Mouse (Mus musculus) B cell, adult 62 days (primary cell): ENCODE measurements around the gene Sem1. TPM values are rescaled to one million over a fixed set of nuclear protein-coding genes. Genes with fewer than 3 reads are reported as not detected.

Experiments
- total RNA-seq: library from RNA; stranded (reverse); gene quantifications from 4 replicates; pipeline ENCODE4 v1.2.4, GENCODE M21; 2023

Sem1 gene
- total RNA-seq = 80.5 to 94.6 TPM (median 88.4 TPM) in 4 replicates

DNA sequence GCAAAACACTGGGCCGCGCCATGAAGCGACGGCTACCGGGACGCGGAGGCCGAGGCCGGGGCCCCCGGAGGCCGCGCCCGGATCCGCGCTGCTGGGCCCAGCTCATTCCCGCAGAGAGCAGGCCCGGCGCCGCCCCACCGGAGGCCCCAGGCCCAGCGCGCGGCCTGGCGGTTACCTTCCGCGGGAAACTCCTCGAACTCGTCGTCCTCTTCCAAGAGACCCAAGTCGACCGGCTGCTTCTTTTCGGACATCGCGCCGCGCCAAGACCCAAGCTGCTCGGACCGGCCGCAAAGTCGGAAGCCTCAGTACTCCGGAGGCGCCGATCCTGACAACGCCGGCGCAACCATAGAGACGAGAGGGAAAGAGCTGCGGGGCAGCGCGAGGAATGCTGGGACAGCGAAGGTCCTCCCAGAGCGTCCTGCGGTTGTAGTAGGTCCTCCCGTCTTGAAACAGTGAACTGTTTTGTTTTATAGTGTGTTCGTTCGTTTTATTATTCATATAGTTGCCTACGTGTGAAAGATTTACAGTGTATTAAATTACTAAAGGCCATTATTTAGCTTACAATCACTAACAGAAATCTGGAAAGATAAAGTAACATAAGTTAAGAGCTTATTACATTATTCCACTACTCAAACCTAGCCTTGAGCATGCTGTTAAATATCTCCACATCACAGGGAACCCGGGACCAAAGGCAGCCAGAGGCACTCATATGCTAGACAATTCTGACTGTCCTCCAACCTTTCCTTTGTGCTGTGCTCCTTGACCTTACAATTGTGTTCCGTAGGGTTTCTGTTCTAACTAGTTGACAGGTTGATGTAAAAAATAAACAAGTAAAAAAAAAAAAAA lies at the start of gene Sem1:
Sem1 (minus strand) TSS at position 360 of the 846 bp plus-strand sequence.

